Mouse (Mus musculus): ENCODE measurements around the gene Cd55b.

- TF ChIP-seq POLR2A (IDR thresholded peaks at IDR 0.05; ENCODE audit: low read depth, low read length) (no peak), CTCF (IDR thresholded peaks at IDR 0.05; ENCODE audit: borderline replicate concordance, insufficient read depth, low read length) (no peak)
Observed at GRCm38 (mm10) chr1:130377726-130378429, 44.9 kb downstream of the Cd55b start.
